ENCODE assay signal across 7 mouse cellular contexts in genomic region chr17:86964502-86964901, GRCm38 (mm10). TPM values are rescaled to one million over a fixed set of nuclear protein-coding genes. Genes with fewer than 3 reads are reported as not detected.
DNase-seq lines count a peak whose midpoint lies in the region; ATAC-seq and TF ChIP-seq lines count a peak whose summit lies in the region.

No protein-coding gene starts in this region.

- H3K9me3 ChIP-seq in intestine, embryonic 14.5 days (ENCODE audit: control insufficient read depth, low read length) = no peaks in the 10 kb centered on the region
- no peaks in the 10 kb centered on the region for H3K9me3 ChIP-seq in midbrain, embryonic 11.5 days (ENCODE audit: control insufficient read depth, low read length)

- H3K36me3 ChIP-seq in intestine, embryonic 14.5 days (ENCODE audit: control insufficient read depth, insufficient read depth, low read length) = peaks cover 5% of the 10 kb centered on the region; the same call in 1 of the 2 replicates
- H3K36me3 ChIP-seq in midbrain, embryonic 11.5 days (ENCODE audit: control insufficient read depth, insufficient read depth, low read length) = no peaks in the 10 kb centered on the region

- ATAC-seq in intestine, embryonic 14.5 days (replicated peaks; ENCODE audit: low FRiP score, low TSS enrichment, low read depth) = peak; percentile 44; the same call in 1 of the 2 replicates
- ATAC-seq in midbrain, embryonic 11.5 days (ENCODE audit: low FRiP score) = peak; percentile 49

- H3K4me2 ChIP-seq in intestine, embryonic 14.5 days (ENCODE audit: low read length) = peak overlapping the region; percentile 90
- H3K4me2 ChIP-seq in midbrain, embryonic 11.5 days = peak overlapping the region; percentile 86

- peak overlapping the region; percentile 6; the same call in 1 of the 2 replicates for H3K27ac ChIP-seq in cortical plate, adult 2 months (ENCODE audit: insufficient read depth, low read length)
- H3K27ac ChIP-seq in intestine, embryonic 14.5 days (ENCODE audit: low read depth) = peak overlapping the region; percentile 88
- no peak overlapping the region for H3K27ac ChIP-seq in midbrain, embryonic 11.5 days (ENCODE audit: low read depth, low read length)

- H3K4me1 ChIP-seq in cortical plate, adult 2 months (ENCODE audit: control insufficient read depth, insufficient read depth, low read length) = peaks cover 7% of the 10 kb centered on the region
- peaks cover 17% of the 10 kb centered on the region for H3K4me1 ChIP-seq in intestine, embryonic 14.5 days (replicated peaks; ENCODE audit: control insufficient read depth, insufficient read depth, low read length)
- peaks cover 16% of the 10 kb centered on the region for H3K4me1 ChIP-seq in midbrain, embryonic 11.5 days (ENCODE audit: control insufficient read depth, insufficient read depth, low read length)

- TF ChIP-seq CTCF in cortical plate, adult 2 months (IDR thresholded peaks at IDR 0.05; ENCODE audit: extremely low read depth, insufficient read depth, low read length) = no peak

- H3K4me3 ChIP-seq in cortical plate, adult 2 months (ENCODE audit: insufficient read depth, low read length) = peak overlapping the region; percentile 62
- peak overlapping the region; percentile 68 for H3K4me3 ChIP-seq in intestine, embryonic 14.5 days (ENCODE audit: low read depth, low read length)
- H3K4me3 ChIP-seq in midbrain, embryonic 11.5 days (ENCODE audit: low read depth, low read length) = peak overlapping the region; percentile 61

- no peaks in the 10 kb centered on the region for H3K27me3 ChIP-seq in intestine, embryonic 14.5 days (replicated peaks; ENCODE audit: control insufficient read depth, insufficient read depth, low read length)
- no peaks in the 10 kb centered on the region for H3K27me3 ChIP-seq in midbrain, embryonic 11.5 days (ENCODE audit: control insufficient read depth, insufficient read depth, low read length)

- no peak for TF ChIP-seq POLR2A in cortical plate, adult 2 months (IDR thresholded peaks at IDR 0.05; ENCODE audit: extremely low read depth, insufficient read depth, low read length)

- 0% methylated on average over 10 of the region's 10 CpGs for WGBS in intestine, embryonic 14.5 days
- WGBS in midbrain, embryonic 11.5 days = 1% methylated on average over 10 of the region's 10 CpGs

- H3K9ac ChIP-seq in intestine, embryonic 14.5 days (ENCODE audit: low read length) = peak overlapping the region; percentile 83
- peak overlapping the region; percentile 6; the same call in 1 of the 2 replicates for H3K9ac ChIP-seq in midbrain, embryonic 11.5 days (ENCODE audit: low read length)

- intact Hi-C loops in gastrocnemius, postnatal 14 days (cut with DNase I; ENCODE audit: low total_unique reads) = no loop called here
- intact Hi-C loops in left cerebral cortex, postnatal 4 days (cut with DNase I) = loop anchor here (10.0 kb wide), 1 partner anchor 80 kb away; no protein-coding TSS in a partner anchor

- DNase-seq in adrenal gland, adult 2 months = peak; percentile 87
- peak; percentile 83 for DNase-seq in gastrocnemius, postnatal 14 days
- peak; percentile 79 for DNase-seq in intestine, embryonic 14.5 days (ENCODE audit: low spot score)
- DNase-seq in left cerebral cortex, postnatal 4 days = peak; percentile 72
- peak; percentile 93 for DNase-seq in midbrain, embryonic 11.5 days (ENCODE audit: low spot score, missing footprints)
- peak; percentile 38 for DNase-seq in right cerebral cortex, postnatal 4 days

RNA-seq across cellular contexts. Expression of gene Rhoq, which starts 1.6 kb away (rescaled TPM):
- total RNA-seq in adrenal gland, adult 2 months (2021) = 100 to 1,000 TPM; 100 to 101 TPM
- 34.9 and 42.3 TPM in 2 replicates for polyA plus RNA-seq in adrenal gland, adult 2 months (2012; rRNA removed)
- 26.5 and 26.8 TPM in 2 replicates for polyA plus RNA-seq in cortical plate, adult 2 months (2012; rRNA removed)
- 100 to 1,000 TPM; 164 to 165 TPM for total RNA-seq in gastrocnemius, postnatal 14 days (2021)
- 18.6 and 18.7 TPM in 2 replicates for polyA plus RNA-seq in intestine, embryonic 14.5 days (2014; fragmentation: Nextera tagmentation; extraction: Ambion mirVana)
- total RNA-seq in left cerebral cortex, postnatal 4 days (2021) = 10 to 100 TPM; 26.3 to 30.1 TPM
- 11.8 and 12.3 TPM in 2 replicates for polyA plus RNA-seq in midbrain, embryonic 11.5 days (2014; fragmentation: Nextera tagmentation; extraction: Ambion mirVana)

RNA-seq across cellular contexts. Expression of gene Atp6v1e2, which starts 16.8 kb away (rescaled TPM):
- total RNA-seq in adrenal gland, adult 2 months (2021) = not detected
- polyA plus RNA-seq in adrenal gland, adult 2 months (2012; rRNA removed) = not detected in 2 replicates
- polyA plus RNA-seq in cortical plate, adult 2 months (2012; rRNA removed) = not detected in 2 replicates
- total RNA-seq in gastrocnemius, postnatal 14 days (2021) = not detected
- not detected in 2 replicates for polyA plus RNA-seq in intestine, embryonic 14.5 days (2014; fragmentation: Nextera tagmentation; extraction: Ambion mirVana)
- not detected for total RNA-seq in left cerebral cortex, postnatal 4 days (2021)
- 0.14 TPM in 1 of 2 replicates, not detected in the other for polyA plus RNA-seq in midbrain, embryonic 11.5 days (2014; fragmentation: Nextera tagmentation; extraction: Ambion mirVana)

RNA-seq across cellular contexts. Expression of gene Tmem247, which starts 47.4 kb away (rescaled TPM):
- total RNA-seq in adrenal gland, adult 2 months (2021) = not detected
- polyA plus RNA-seq in adrenal gland, adult 2 months (2012; rRNA removed) = not detected in 2 replicates
- polyA plus RNA-seq in cortical plate, adult 2 months (2012; rRNA removed) = not detected in 2 replicates
- total RNA-seq in gastrocnemius, postnatal 14 days (2021) = not detected
- polyA plus RNA-seq in intestine, embryonic 14.5 days (2014; fragmentation: Nextera tagmentation; extraction: Ambion mirVana) = not detected in 2 replicates
- total RNA-seq in left cerebral cortex, postnatal 4 days (2021) = not detected
- not detected in 2 replicates for polyA plus RNA-seq in midbrain, embryonic 11.5 days (2014; fragmentation: Nextera tagmentation; extraction: Ambion mirVana)

Comparison
In these comparisons a context has a peak if more than half of its experiments do, and no peak if none do; other contexts are left out.
1. DNase-seq: peak in every context shown above with its lines; median percentile 93 in midbrain, embryonic 11.5 days; 87 in adrenal gland, adult 2 months; 83 in gastrocnemius, postnatal 14 days; 79 in intestine, embryonic 14.5 days; 72 in left cerebral cortex, postnatal 4 days; 38 in right cerebral cortex, postnatal 4 days.